Mouse (Mus musculus): ENCODE results near the gene Il1rl2. TPM values are rescaled to one million over a fixed set of nuclear protein-coding genes. Genes with fewer than 3 reads are reported as not detected.

The Il1rl2 gene
- polyA plus RNA-seq, 1 experiment from 2014 or later, result 1.3 TPM

- Histone ChIP-seq H3K27ac (no peak overlapping the region), H3K27me3 (ENCODE audit: control insufficient read depth, insufficient read depth, low read length) (no peaks in the 10 kb centered on the region), H3K9me3 (ENCODE audit: control insufficient read depth, low read length) (no peaks in the 10 kb centered on the region), H3K4me3 (replicated peaks; ENCODE audit: low read length) (no peak overlapping the region), H3K36me3 (replicated peaks; ENCODE audit: control insufficient read depth, insufficient read depth) (no peaks in the 10 kb centered on the region), H3K4me1 (replicated peaks; ENCODE audit: control insufficient read depth, insufficient read depth, low read length) (no peaks in the 10 kb centered on the region), H3K9ac (no peak overlapping the region), H3K4me2 (replicated peaks) (no peak overlapping the region)
- ATAC-seq (ENCODE audit: low FRiP score) (no peak), DNase-seq (ENCODE audit: low spot score) (no peak)
- WGBS, result 93% methylated on average over 5 of the region's 5 CpGs
These were observed 58.4 kb downstream of the Il1rl2 start for GRCm38 (mm10) chr1:40382841-40383240.

GRCm38 (mm10) chr1:40384931-40385545, 60.6 kb downstream of the Il1rl2 start:
- no peak for ATAC-seq (ENCODE audit: low FRiP score)
- 96% methylated on average over 8 of the region's 8 CpGs for WGBS
- Histone ChIP-seq H3K9ac (no peak overlapping the region), H3K27ac (no peak overlapping the region), H3K36me3 (replicated peaks; ENCODE audit: control insufficient read depth, insufficient read depth) (no peaks in the 10 kb centered on the region), H3K9me3 (ENCODE audit: control insufficient read depth, low read length) (no peaks in the 10 kb centered on the region), H3K4me3 (replicated peaks; ENCODE audit: low read length) (no peak overlapping the region), H3K4me1 (replicated peaks; ENCODE audit: control insufficient read depth, insufficient read depth, low read length) (no peaks in the 10 kb centered on the region), H3K27me3 (ENCODE audit: control insufficient read depth, insufficient read depth, low read length) (no peaks in the 10 kb centered on the region), H3K4me2 (replicated peaks) (no peak overlapping the region)
- no peak for DNase-seq (ENCODE audit: low spot score)

GRCm38 (mm10) chr1:40391374-40391773, 67.0 kb downstream of the Il1rl2 start:
- no peak overlapping the region for H3K4me2 ChIP-seq (replicated peaks)
- no peaks in the 10 kb centered on the region for H3K9me3 ChIP-seq (ENCODE audit: control insufficient read depth, low read length)
- WGBS, result 84% methylated on average over 3 of the region's 3 CpGs
- no peak for DNase-seq (ENCODE audit: low spot score)
- no peak for ATAC-seq (ENCODE audit: low FRiP score)
- no peak overlapping the region for H3K27ac ChIP-seq
- H3K4me3 ChIP-seq (replicated peaks; ENCODE audit: low read length), result no peak overlapping the region
- no peaks in the 10 kb centered on the region for H3K27me3 ChIP-seq (ENCODE audit: control insufficient read depth, insufficient read depth, low read length)
- H3K4me1 ChIP-seq (replicated peaks; ENCODE audit: control insufficient read depth, insufficient read depth, low read length), result no peaks in the 10 kb centered on the region
- H3K36me3 ChIP-seq (replicated peaks; ENCODE audit: control insufficient read depth, insufficient read depth), result no peaks in the 10 kb centered on the region
- H3K9ac ChIP-seq, result no peak overlapping the region

- Histone ChIP-seq H3K27ac (no peak overlapping the region), H3K4me3 (replicated peaks; ENCODE audit: low read length) (no peak overlapping the region), H3K4me2 (replicated peaks) (no peak overlapping the region), H3K36me3 (replicated peaks; ENCODE audit: control insufficient read depth, insufficient read depth) (no peaks in the 10 kb centered on the region), H3K27me3 (ENCODE audit: control insufficient read depth, insufficient read depth, low read length) (no peaks in the 10 kb centered on the region), H3K9me3 (ENCODE audit: control insufficient read depth, low read length) (no peaks in the 10 kb centered on the region), H3K9ac (no peak overlapping the region), H3K4me1 (replicated peaks; ENCODE audit: control insufficient read depth, insufficient read depth, low read length) (no peaks in the 10 kb centered on the region)
- no peak for ATAC-seq (ENCODE audit: low FRiP score)
- WGBS, result 84% methylated on average over 6 of the region's 6 CpGs
- DNase-seq (ENCODE audit: low spot score), result no peak
These were observed 68.1 kb downstream of the Il1rl2 start for GRCm38 (mm10) chr1:40392535-40392934.

GRCm38 (mm10) chr1:40393214-40393613, 68.8 kb downstream of the Il1rl2 start:
- ATAC-seq (ENCODE audit: low FRiP score), result no peak
- no peaks in the 10 kb centered on the region for H3K9me3 ChIP-seq (ENCODE audit: control insufficient read depth, low read length)
- H3K4me2 ChIP-seq (replicated peaks), result no peak overlapping the region
- H3K27me3 ChIP-seq (ENCODE audit: control insufficient read depth, insufficient read depth, low read length), result no peaks in the 10 kb centered on the region
- no peak overlapping the region for H3K9ac ChIP-seq
- no peak overlapping the region for H3K4me3 ChIP-seq (replicated peaks; ENCODE audit: low read length)
- no peaks in the 10 kb centered on the region for H3K36me3 ChIP-seq (replicated peaks; ENCODE audit: control insufficient read depth, insufficient read depth)
- DNase-seq (ENCODE audit: low spot score), result no peak
- no peak overlapping the region for H3K27ac ChIP-seq
- 88% methylated on average over 7 of the region's 7 CpGs for WGBS
- H3K4me1 ChIP-seq (replicated peaks; ENCODE audit: control insufficient read depth, insufficient read depth, low read length), result no peaks in the 10 kb centered on the region

GRCm38 (mm10) chr1:40399639-40400038, 75.2 kb downstream of the Il1rl2 start:
- ATAC-seq (ENCODE audit: low FRiP score), result no peak
- no peak for DNase-seq (ENCODE audit: low spot score)
- Histone ChIP-seq H3K4me3 (replicated peaks; ENCODE audit: low read length) (no peak overlapping the region), H3K9me3 (ENCODE audit: control insufficient read depth, low read length) (no peaks in the 10 kb centered on the region), H3K36me3 (replicated peaks; ENCODE audit: control insufficient read depth, insufficient read depth) (no peaks in the 10 kb centered on the region), H3K4me1 (replicated peaks; ENCODE audit: control insufficient read depth, insufficient read depth, low read length) (no peaks in the 10 kb centered on the region), H3K4me2 (replicated peaks) (no peak overlapping the region), H3K27ac (no peak overlapping the region), H3K9ac (no peak overlapping the region), H3K27me3 (ENCODE audit: control insufficient read depth, insufficient read depth, low read length) (no peaks in the 10 kb centered on the region)
- WGBS, result 94% methylated on average over 6 of the region's 6 CpGs

GRCm38 (mm10) chr1:40404682-40405081, 80.3 kb downstream of the Il1rl2 start:
- Histone ChIP-seq H3K4me1 (replicated peaks; ENCODE audit: control insufficient read depth, insufficient read depth, low read length) (no peaks in the 10 kb centered on the region), H3K9me3 (ENCODE audit: control insufficient read depth, low read length) (no peaks in the 10 kb centered on the region), H3K4me3 (replicated peaks; ENCODE audit: low read length) (no peak overlapping the region), H3K36me3 (replicated peaks; ENCODE audit: control insufficient read depth, insufficient read depth) (no peaks in the 10 kb centered on the region), H3K9ac (no peak overlapping the region), H3K27me3 (ENCODE audit: control insufficient read depth, insufficient read depth, low read length) (no peaks in the 10 kb centered on the region), H3K4me2 (replicated peaks) (no peak overlapping the region), H3K27ac (no peak overlapping the region)
- DNase-seq (ENCODE audit: low spot score) (no peak), ATAC-seq (ENCODE audit: low FRiP score) (no peak)
- WGBS, result 89% methylated on average over 7 of the region's 7 CpGs

GRCm38 (mm10) chr1:40409882-40410281, 85.5 kb downstream of the Il1rl2 start:
- Histone ChIP-seq H3K27me3 (ENCODE audit: control insufficient read depth, insufficient read depth, low read length) (no peaks in the 10 kb centered on the region), H3K27ac (no peak overlapping the region), H3K4me2 (replicated peaks) (no peak overlapping the region), H3K9me3 (ENCODE audit: control insufficient read depth, low read length) (no peaks in the 10 kb centered on the region), H3K36me3 (replicated peaks; ENCODE audit: control insufficient read depth, insufficient read depth) (no peaks in the 10 kb centered on the region), H3K4me3 (replicated peaks; ENCODE audit: low read length) (no peak overlapping the region), H3K4me1 (replicated peaks; ENCODE audit: control insufficient read depth, insufficient read depth, low read length) (no peaks in the 10 kb centered on the region), H3K9ac (no peak overlapping the region)
- no peak for ATAC-seq (ENCODE audit: low FRiP score)
- WGBS, result 63% methylated on average over 1 of the region's 1 CpGs
- DNase-seq (ENCODE audit: low spot score), result no peak

- Histone ChIP-seq H3K9ac (no peak overlapping the region), H3K4me3 (replicated peaks; ENCODE audit: low read length) (no peak overlapping the region), H3K4me2 (replicated peaks) (no peak overlapping the region), H3K9me3 (ENCODE audit: control insufficient read depth, low read length) (no peaks in the 10 kb centered on the region), H3K27ac (no peak overlapping the region), H3K4me1 (replicated peaks; ENCODE audit: control insufficient read depth, insufficient read depth, low read length) (no peaks in the 10 kb centered on the region), H3K36me3 (replicated peaks; ENCODE audit: control insufficient read depth, insufficient read depth) (no peaks in the 10 kb centered on the region), H3K27me3 (ENCODE audit: control insufficient read depth, insufficient read depth, low read length) (no peaks in the 10 kb centered on the region)
- DNase-seq (ENCODE audit: low spot score), result no peak
- WGBS, result 100% methylated on average over 1 of the region's 1 CpGs
- no peak for ATAC-seq (ENCODE audit: low FRiP score)
These were observed 88.6 kb downstream of the Il1rl2 start for GRCm38 (mm10) chr1:40413039-40413438.

- H3K27ac ChIP-seq, result no peak overlapping the region
- WGBS, result 80% methylated on average over 7 of the region's 7 CpGs
- no peak overlapping the region for H3K4me3 ChIP-seq (replicated peaks; ENCODE audit: low read length)
- no peak for DNase-seq (ENCODE audit: low spot score)
- ATAC-seq (ENCODE audit: low FRiP score), result no peak
- H3K9ac ChIP-seq, result no peak overlapping the region
- no peaks in the 10 kb centered on the region for H3K36me3 ChIP-seq (replicated peaks; ENCODE audit: control insufficient read depth, insufficient read depth)
- H3K9me3 ChIP-seq (ENCODE audit: control insufficient read depth, low read length), result no peaks in the 10 kb centered on the region
- no peaks in the 10 kb centered on the region for H3K4me1 ChIP-seq (replicated peaks; ENCODE audit: control insufficient read depth, insufficient read depth, low read length)
- H3K4me2 ChIP-seq (replicated peaks), result no peak overlapping the region
- H3K27me3 ChIP-seq (ENCODE audit: control insufficient read depth, insufficient read depth, low read length), result no peaks in the 10 kb centered on the region
These were observed 89.9 kb downstream of the Il1rl2 start for GRCm38 (mm10) chr1:40414276-40414675.

Measured in hindbrain, embryonic 14.5 days (tissue).